Mouse (Mus musculus) CH12.LX (cell line): ENCODE measurements around the gene Mical3. TPM values are rescaled to one million over a fixed set of nuclear protein-coding genes. Genes with fewer than 3 reads are reported as not detected.

ENCODE experiments used
- DNase-seq: peaks from one replicate; pipeline ENCODE4 v3.0.0-alpha.2; 2013; ENCODE audit errors: extremely low read depth
- H3K27ac ChIP-seq: 2 replicates; pipeline ENCODE4 v1.5.1; 2012; ENCODE audit warnings: low read depth, mild to moderate bottlenecking, control low read depth, moderate library complexity; ENCODE audit not compliant: insufficient read depth
- H3K27me3 ChIP-seq: replicated peaks from 2 replicates; pipeline ENCODE3; 2012; ENCODE audit warnings: inconsistent platforms
- H3K36me3 ChIP-seq, 2 experiments: replicated peaks in 1 of 2; 2 replicates each; pipeline versions ENCODE3 to v1.6.1; 2012; ENCODE audit warnings: inconsistent platforms in 1 of 2, low read length in 1 of 2, mild to moderate bottlenecking in 1 of 2, mixed read lengths in 1 of 2, moderate library complexity in 1 of 2; ENCODE audit not compliant: control insufficient read depth in 1 of 2, insufficient read depth in 1 of 2
- H3K4me1 ChIP-seq, 2 experiments: 2 replicates each; pipeline ENCODE4 v1.6.1; 2012; ENCODE audit warnings: inconsistent platforms in 1 of 2, moderate library complexity in 1 of 2; ENCODE audit not compliant: insufficient read depth in 2 of 2, control insufficient read depth in 1 of 2
- H3K4me2 ChIP-seq: 2 replicates; pipeline ENCODE4 v1.6.1; 2012; ENCODE audit warnings: low read depth, mild to moderate bottlenecking, control low read depth; ENCODE audit not compliant: poor library complexity, insufficient read depth, severe bottlenecking
- H3K4me3 ChIP-seq, 3 experiments: fragments of 150-350 bp in 1 of 3; sonication (generic) in 1 of 3; replicated peaks in 1 of 3; 2 replicates each; pipeline versions ENCODE3 to v1.5.1; 2011 to 2012; ENCODE audit warnings: low read depth in 2 of 3, low read length in 2 of 3, mild to moderate bottlenecking in 2 of 3, moderate library complexity in 2 of 3, control low read depth in 1 of 3, improper control_type of control experiment in 1 of 3, inconsistent platforms in 1 of 3, mixed read lengths in 1 of 3; ENCODE audit not compliant: poor library complexity in 1 of 3
- H3K79me2 ChIP-seq: replicated peaks from 2 replicates; pipeline ENCODE4 v1.6.1; 2012; ENCODE audit warnings: mild to moderate bottlenecking, moderate library complexity; ENCODE audit not compliant: control insufficient read depth, poor library complexity, insufficient read depth, severe bottlenecking; ENCODE audit errors: extremely low read depth
- H3K9ac ChIP-seq: 2 replicates; pipeline ENCODE4 v1.6.1; 2012; ENCODE audit warnings: low read depth, mild to moderate bottlenecking, control low read depth, moderate library complexity; ENCODE audit not compliant: insufficient read depth
- H3K9me3 ChIP-seq: replicated peaks from 2 replicates; pipeline ENCODE3; 2012; ENCODE audit warnings: low read length, inconsistent platforms, mixed read lengths
- BHLHE40 ChIP-seq: IDR thresholded peaks from 2 replicates; pipeline ENCODE4 v1.6.1; 2011; ENCODE audit warnings: mild to moderate bottlenecking, low read depth, low read length, improper control_type of control experiment
- CHD1 ChIP-seq: IDR thresholded peaks from 2 replicates; pipeline ENCODE4 v1.6.1; 2012; ENCODE audit warnings: low read depth, low read length, improper control_type of control experiment, inconsistent platforms
- CHD2 ChIP-seq: IDR thresholded peaks from 2 replicates; pipeline ENCODE4 v1.6.1; 2011; ENCODE audit warnings: low read length, improper control_type of control experiment
- CTCF ChIP-seq, 2 experiments: IDR thresholded peaks in 1 of 2; conservative IDR thresholded peaks in 1 of 2; 2 replicates each; pipeline ENCODE4 v1.5.1; 2011 to 2012; ENCODE audit warnings: low read depth in 2 of 2, low read length in 2 of 2, improper control_type of control experiment in 1 of 2, inconsistent platforms in 1 of 2, mild to moderate bottlenecking in 1 of 2, moderate library complexity in 1 of 2
- E2F4 ChIP-seq: IDR thresholded peaks from 2 replicates; pipeline ENCODE4 v1.6.1; 2011; ENCODE audit warnings: low read depth, low read length, improper control_type of control experiment; ENCODE audit not compliant: insufficient replicate concordance
- ELF1 ChIP-seq: IDR thresholded peaks from 2 replicates; pipeline ENCODE4 v1.6.1; 2014; ENCODE audit warnings: low read depth, mild to moderate bottlenecking, inconsistent platforms, low read length, improper control_type of control experiment
- EP300 ChIP-seq: IDR thresholded peaks from 2 replicates; pipeline ENCODE4 v1.6.1; 2011; ENCODE audit warnings: low read length, improper control_type of control experiment
- ETS1 ChIP-seq: conservative IDR thresholded peaks from 2 replicates; pipeline ENCODE4 v1.6.1; 2012; ENCODE audit warnings: low read depth, mild to moderate bottlenecking, inconsistent platforms, low read length, improper control_type of control experiment, moderate library complexity
- GABPA ChIP-seq: IDR thresholded peaks from 2 replicates; pipeline ENCODE4 v1.6.1; 2012; ENCODE audit warnings: low read depth, low read length, improper control_type of control experiment, inconsistent platforms; ENCODE audit not compliant: insufficient replicate concordance
- HCFC1 ChIP-seq: IDR thresholded peaks from 2 replicates; pipeline ENCODE4 v1.6.1; 2012; ENCODE audit warnings: low read depth, mild to moderate bottlenecking, inconsistent platforms, low read length, improper control_type of control experiment
- IRF4 ChIP-seq: IDR thresholded peaks from 2 replicates; pipeline ENCODE4 v1.6.1; 2014; ENCODE audit warnings: low read depth, mild to moderate bottlenecking, inconsistent platforms, low read length, improper control_type of control experiment
- JUN ChIP-seq: IDR thresholded peaks from 2 replicates; pipeline ENCODE4 v1.6.1; 2011; ENCODE audit warnings: low read depth, mild to moderate bottlenecking, low read length, improper control_type of control experiment, moderate library complexity; ENCODE audit not compliant: insufficient read depth
- JUND ChIP-seq: conservative IDR thresholded peaks from 2 replicates; pipeline ENCODE4 v1.6.1; 2011; ENCODE audit warnings: low read depth, low read length, improper control_type of control experiment
- KAT2A ChIP-seq: IDR thresholded peaks from 2 replicates; pipeline ENCODE4 v1.6.1; 2012; ENCODE audit warnings: low read length, improper control_type of control experiment, inconsistent platforms; ENCODE audit not compliant: insufficient replicate concordance
- MAFK ChIP-seq: IDR thresholded peaks from 2 replicates; pipeline ENCODE4 v1.6.1; 2011; ENCODE audit warnings: low read length, improper control_type of control experiment; ENCODE audit not compliant: insufficient replicate concordance
- MAX ChIP-seq: IDR thresholded peaks from 2 replicates; pipeline ENCODE4 v1.6.1; 2011; ENCODE audit warnings: low read length, improper control_type of control experiment
- MAZ ChIP-seq: IDR thresholded peaks from 2 replicates; pipeline ENCODE4 v1.6.1; 2012; ENCODE audit warnings: low read depth, mild to moderate bottlenecking, inconsistent platforms, low read length, improper control_type of control experiment, moderate library complexity
- MEF2A ChIP-seq: IDR thresholded peaks from 2 replicates; pipeline ENCODE4 v1.6.1; 2014; ENCODE audit warnings: low read depth, mild to moderate bottlenecking, inconsistent platforms, low read length, improper control_type of control experiment, borderline replicate concordance
- MXI1 ChIP-seq: IDR thresholded peaks from 2 replicates; pipeline ENCODE4 v1.6.1; 2011; ENCODE audit warnings: mild to moderate bottlenecking, low read depth, low read length, improper control_type of control experiment
- MYC ChIP-seq: IDR thresholded peaks from 2 replicates; pipeline ENCODE4 v1.6.1; 2011; ENCODE audit warnings: low read depth, mild to moderate bottlenecking, improper control_type of control experiment, low read length
- NELFE ChIP-seq: IDR thresholded peaks from 2 replicates; pipeline ENCODE4 v1.6.1; 2011; ENCODE audit warnings: low read depth, low read length, improper control_type of control experiment
- NRF1 ChIP-seq: IDR thresholded peaks from 2 replicates; pipeline ENCODE4 v1.6.1; 2014; ENCODE audit warnings: low read depth, mild to moderate bottlenecking, inconsistent platforms, low read length, improper control_type of control experiment, moderate library complexity
- PAX5 ChIP-seq: IDR thresholded peaks from 2 replicates; pipeline ENCODE4 v1.6.1; 2012; ENCODE audit warnings: low read length, inconsistent platforms, mixed read lengths
- POLR2A ChIP-seq: IDR thresholded peaks from 2 replicates; pipeline ENCODE4 v1.6.1; 2011; ENCODE audit warnings: low read depth, mild to moderate bottlenecking, improper control_type of control experiment, low read length
- POLR2AphosphoS2 ChIP-seq: IDR thresholded peaks from 2 replicates; pipeline ENCODE4 v1.6.1; 2011; ENCODE audit warnings: low read depth, low read length, improper control_type of control experiment
- RAD21 ChIP-seq: IDR thresholded peaks from 2 replicates; pipeline ENCODE4 v1.6.1; 2011; ENCODE audit warnings: low read depth, mild to moderate bottlenecking, low read length, improper control_type of control experiment, moderate library complexity
- RCOR1 ChIP-seq: conservative IDR thresholded peaks from 2 replicates; pipeline ENCODE4 v1.6.1; 2012; ENCODE audit warnings: low read depth, mild to moderate bottlenecking, inconsistent platforms, low read length, improper control_type of control experiment
- SIN3A ChIP-seq: IDR thresholded peaks from 2 replicates; pipeline ENCODE4 v1.6.1; 2012; ENCODE audit warnings: low read length, improper control_type of control experiment, inconsistent platforms
- SMC3 ChIP-seq: IDR thresholded peaks from 2 replicates; pipeline ENCODE4 v1.6.1; 2011; ENCODE audit warnings: low read depth, low read length, improper control_type of control experiment
- TBP ChIP-seq: conservative IDR thresholded peaks from 2 replicates; pipeline ENCODE4 v1.6.1; 2011; ENCODE audit warnings: low read depth, low read length, improper control_type of control experiment
- TCF12 ChIP-seq: IDR thresholded peaks from 2 replicates; pipeline ENCODE4 v1.6.1; 2014; ENCODE audit warnings: low read depth, mild to moderate bottlenecking, inconsistent platforms, low read length, improper control_type of control experiment
- UBTF ChIP-seq: IDR thresholded peaks from 2 replicates; pipeline ENCODE4 v1.6.1; 2012; ENCODE audit warnings: low read depth, mild to moderate bottlenecking, inconsistent platforms, low read length, improper control_type of control experiment, moderate library complexity
- USF1 ChIP-seq: IDR thresholded peaks from 2 replicates; pipeline ENCODE4 v1.6.1; 2014; ENCODE audit warnings: low read depth, mild to moderate bottlenecking, inconsistent platforms, low read length, improper control_type of control experiment
- USF2 ChIP-seq: conservative IDR thresholded peaks from 2 replicates; pipeline ENCODE4 v1.6.1; 2011; ENCODE audit warnings: low read depth, low read length, improper control_type of control experiment
- ZC3H11A ChIP-seq: IDR thresholded peaks from 2 replicates; pipeline ENCODE4 v1.6.1; 2012; ENCODE audit warnings: low read depth, mild to moderate bottlenecking, inconsistent platforms, low read length, improper control_type of control experiment
- ZKSCAN1 ChIP-seq: IDR thresholded peaks from 2 replicates; pipeline ENCODE4 v1.6.1; 2012; ENCODE audit warnings: low read depth, inconsistent platforms, low read length, improper control_type of control experiment, borderline replicate concordance
- ZMIZ1 ChIP-seq: IDR thresholded peaks from 2 replicates; pipeline ENCODE4 v1.6.1; 2012; ENCODE audit warnings: low read depth, mild to moderate bottlenecking, inconsistent platforms, low read length, improper control_type of control experiment
- ZNF384 ChIP-seq: IDR thresholded peaks from 2 replicates; pipeline ENCODE4 v1.6.1; 2012; ENCODE audit warnings: low read depth, low read length, improper control_type of control experiment, inconsistent platforms
- dilution Hi-C: fragments of 300-500 bp; cut with MboI; formaldehyde crosslinking; loops from 2 replicates; pipeline ENCODE4 v1.14.3; 2020; ENCODE audit warnings: low sequenced_read_pairs; ENCODE audit not compliant: extremely low pct_unique_long_range_greater_than_20kb, extremely low pct_ligation_motif_present
- in situ Hi-C: fragments of 300-500 bp; cut with MboI; formaldehyde crosslinking; loops from 3 replicates; pipeline ENCODE4 v1.14.3; 2019; ENCODE audit warnings: low sequenced_read_pairs, low pct_ligation_motif_present, low pct_unique_long_range_greater_than_20kb, mixed read lengths
- polyA plus RNA-seq: library from polyadenylated mRNA; unstranded; fragments of >175 nt; gene quantifications from 2 replicates; pipeline ENCODE4 v1.2.1, GENCODE M21; 2012; ENCODE audit warnings: low read depth; ENCODE audit not compliant: insufficient read length
- total RNA-seq, 2 experiments: library from RNA; depleted of rRNA; stranded (reverse); fragments of 300-350 nt in 1 of 2; fragments of >200 nt in 1 of 2; gene quantifications; 2 replicates each; pipeline ENCODE4 v1.2.3; 2012 to 2014

Mical3 gene
- total and polyA plus RNA-seq, 3 experiments: 10.2 to 56.3 (median 26.8) TPM

GRCm38 (mm10) chr6:120937999-120938608, 192.7 kb downstream of the Mical3 start:
- in situ Hi-C loops: no loop called here
- dilution Hi-C loops: no loop called here
- Histone ChIP-seq H3K9ac (peak overlapping the region; percentile 89), H3K4me2 (peak overlapping the region; percentile 91), H3K27me3 (no peaks in the 10 kb centered on the region), H3K27ac (peak overlapping the region; percentile 99), H3K9me3 (no peaks in the 10 kb centered on the region), H3K36me3 (peaks cover 8 to 42% of the 10 kb centered on the region in 2 experiments), H3K79me2 (peaks cover 30% of the 10 kb centered on the region), H3K4me1 (peaks cover 41 to 50% of the 10 kb centered on the region in 2 experiments), H3K4me3 (peak overlapping the region; percentile 64 to 94 (median 80))
- TF ChIP-seq ZKSCAN1 (no peak; the same call in 1 of the 2 replicates), EP300 (peak; percentile 82), MEF2A (peak; percentile 90), SIN3A (peak; percentile 78; the same call in 1 of the 2 replicates), POLR2A (peak; percentile 71), POLR2AphosphoS2 (no peak), USF2 (no peak), CHD2 (peak; percentile 98), RAD21 (no peak; the same call in none of the 2 replicates), ELF1 (peak; percentile 51), ZC3H11A (no peak), MXI1 (peak; percentile 77; the same call in 1 of the 2 replicates), KAT2A (0 out of 2 replicates have a peak, but pooled peaks have one; percentile 80), USF1 (no peak), ZMIZ1 (peak; percentile 70), JUND (peak; percentile 66), NRF1 (peak; percentile 52), MYC (peak; percentile 80; the same call in 1 of the 2 replicates), CHD1 (no peak), ETS1 (peak; percentile 97), GABPA (peak; percentile 32; the same call in 1 of the 2 replicates), SMC3 (peak; percentile 30), RCOR1 (no peak; the same call in 1 of the 2 replicates), MAFK (0 out of 2 replicates have a peak, but pooled peaks have one; percentile 44), MAZ (peak; percentile 98), CTCF (conservative IDR thresholded peaks at IDR 0.05 in 1 of 2, IDR thresholded peaks at IDR 0.05 in 1 of 2; ENCODE audit: low read depth in 2 of 2, low read length in 2 of 2) (0 out of 4 replicates have a peak, but pooled peaks of 1 of the 2 experiments have one; percentile 0), TBP (peak; percentile 84), HCFC1 (peak; percentile 60), ZNF384 (no peak), PAX5 (no peak), TCF12 (peak; percentile 96), IRF4 (peak; percentile 87), JUN (peak; percentile 69), BHLHE40 (peak; percentile 74), UBTF (no peak), NELFE (no peak; the same call in none of the 2 replicates), E2F4 (no peak), MAX (peak; percentile 68; the same call in 1 of the 2 replicates)
- peak; percentile 96 for DNase-seq
